In genomic region chr6:87478847-87479246, GRCm38 (mm10) we compare ENCODE assay signal across 27 mouse cellular contexts. TPM values are rescaled to one million over a fixed set of nuclear protein-coding genes. Genes with fewer than 3 reads are reported as not detected.
DNase-seq lines count a peak whose midpoint lies in the region; ATAC-seq and TF ChIP-seq lines count a peak whose summit lies in the region.
"Had no signal": no experiment of that assay in that cellular context is flagged by ENCODE, and none has a peak within 500 bp of the region (broad histone marks: within the 10 kb centered on the region; RNA-seq: fewer than 3 reads in every experiment).

No protein-coding gene starts in this region.

- TF ChIP-seq CTCF in forebrain, postnatal 0 days (IDR thresholded peaks at IDR 0.05; ENCODE audit: low read depth), result no peak

- H3K4me2 ChIP-seq in embryonic facial prominence, embryonic 14.5 days (ENCODE audit: low read depth, low read length), result no peak overlapping the region
- no peak overlapping the region for H3K4me2 ChIP-seq in forebrain, postnatal 0 days (ENCODE audit: low read depth)
- no peak overlapping the region for H3K4me2 ChIP-seq in forebrain, embryonic 13.5 days
- H3K4me2 ChIP-seq: embryonic facial prominence, embryonic 12.5 days; heart, embryonic 12.5 days; heart, embryonic 15.5 days; hindbrain, embryonic 13.5 days; intestine, embryonic 15.5 days had no signal

- WGBS in embryonic facial prominence, embryonic 14.5 days, result 39% methylated on average over 4 of the region's 4 CpGs
- 57% methylated on average over 4 of the region's 4 CpGs for WGBS in embryonic facial prominence, embryonic 10.5 days
- WGBS in forebrain, postnatal 0 days, result 45% methylated on average over 4 of the region's 4 CpGs
- WGBS in forebrain, embryonic 13.5 days, result 61% methylated on average over 4 of the region's 4 CpGs

- ATAC-seq in embryonic facial prominence, embryonic 14.5 days (ENCODE audit: low read depth), result 0 out of 2 replicates have a peak, but pooled peaks have one; percentile 53
- ATAC-seq in forebrain, postnatal 0 days, result peak; percentile 56; the same call in 1 of the 2 replicates
- no peak for ATAC-seq in forebrain, embryonic 13.5 days
- ATAC-seq: hindbrain, embryonic 16.5 days had no signal

- H3K9ac ChIP-seq in embryonic facial prominence, embryonic 14.5 days (ENCODE audit: low read depth, low read length), result no peak overlapping the region
- H3K9ac ChIP-seq in forebrain, postnatal 0 days, result no peak overlapping the region
- no peak overlapping the region for H3K9ac ChIP-seq in forebrain, embryonic 13.5 days
- H3K9ac ChIP-seq: embryonic facial prominence, embryonic 12.5 days; heart, embryonic 12.5 days; heart, embryonic 15.5 days; hindbrain, embryonic 13.5 days; intestine, embryonic 15.5 days had no signal

- no peak overlapping the region for H3K27ac ChIP-seq in embryonic facial prominence, embryonic 14.5 days (replicated peaks; ENCODE audit: low read depth, low read length)
- H3K27ac ChIP-seq in embryonic facial prominence, embryonic 10.5 days (replicated peaks), result no peak overlapping the region
- H3K27ac ChIP-seq in forebrain, postnatal 0 days (ENCODE audit: low read depth, low read length), result no peak overlapping the region
- H3K27ac ChIP-seq in forebrain, embryonic 13.5 days, result no peak overlapping the region
- H3K27ac ChIP-seq: embryonic facial prominence, embryonic 12.5 days; heart, embryonic 15.5 days; hindbrain, embryonic 10.5 days; hindbrain, embryonic 13.5 days; intestine, embryonic 15.5 days had no signal

- no peaks in the 10 kb centered on the region for H3K36me3 ChIP-seq in embryonic facial prominence, embryonic 14.5 days (ENCODE audit: control insufficient read depth, insufficient read depth, low read length)
- H3K36me3 ChIP-seq in embryonic facial prominence, embryonic 10.5 days (replicated peaks), result no peaks in the 10 kb centered on the region
- H3K36me3 ChIP-seq in forebrain, postnatal 0 days (ENCODE audit: insufficient read depth), result no peaks in the 10 kb centered on the region
- H3K36me3 ChIP-seq in forebrain, embryonic 13.5 days (ENCODE audit: poor library complexity, severe bottlenecking), result no peaks in the 10 kb centered on the region
- H3K36me3 ChIP-seq: embryonic facial prominence, embryonic 12.5 days; heart, embryonic 12.5 days; hindbrain, embryonic 10.5 days; hindbrain, embryonic 13.5 days; intestine, embryonic 15.5 days had no signal

- peak; percentile 50 for DNase-seq in embryonic facial prominence, embryonic 14.5 days (ENCODE audit: low spot score)
- DNase-seq in embryonic facial prominence, embryonic 10.5 days (ENCODE audit: low spot score), result no peak
- DNase-seq in forebrain, postnatal 0 days, result no peak
- peak; percentile 35 for DNase-seq in retina, postnatal 1 day
- DNase-seq in retina, embryonic 14.5 days (ENCODE audit: low spot score), result no peak
- DNase-seq: adrenal gland, adult 8-10 months; adrenal gland, postnatal 25 days; cerebellum, adult 18-20 months; cerebellum, adult 9-10 months; cerebellum, postnatal 14 days; gastrocnemius, postnatal 25 days; heart, adult 18-20 months; heart, postnatal 10 days; heart, postnatal 36 days had no signal

- no peaks in the 10 kb centered on the region for H3K4me1 ChIP-seq in embryonic facial prominence, embryonic 14.5 days (ENCODE audit: control insufficient read depth, insufficient read depth, low read length)
- H3K4me1 ChIP-seq in embryonic facial prominence, embryonic 10.5 days, result peaks cover 16% of the 10 kb centered on the region
- H3K4me1 ChIP-seq in forebrain, postnatal 0 days (ENCODE audit: insufficient read depth), result no peaks in the 10 kb centered on the region
- H3K4me1 ChIP-seq in forebrain, embryonic 13.5 days, result no peaks in the 10 kb centered on the region
- H3K4me1 ChIP-seq: heart, embryonic 15.5 days; intestine, embryonic 15.5 days had no signal

- H3K4me3 ChIP-seq in embryonic facial prominence, embryonic 14.5 days (ENCODE audit: low read depth, low read length), result no peak overlapping the region
- no peak overlapping the region for H3K4me3 ChIP-seq in embryonic facial prominence, embryonic 10.5 days
- no peak overlapping the region for H3K4me3 ChIP-seq in forebrain, postnatal 0 days (ENCODE audit: low read depth, low read length)
- no peak overlapping the region for H3K4me3 ChIP-seq in forebrain, embryonic 13.5 days
- H3K4me3 ChIP-seq: embryonic facial prominence, embryonic 12.5 days; erythroblast, embryonic 14.5 days; heart, embryonic 12.5 days; heart, embryonic 15.5 days; hindbrain, embryonic 10.5 days; hindbrain, embryonic 13.5 days; intestine, embryonic 15.5 days had no signal

- H3K9me3 ChIP-seq in embryonic facial prominence, embryonic 14.5 days (ENCODE audit: control insufficient read depth, low read length), result no peaks in the 10 kb centered on the region
- no peaks in the 10 kb centered on the region for H3K9me3 ChIP-seq in embryonic facial prominence, embryonic 10.5 days
- no peaks in the 10 kb centered on the region for H3K9me3 ChIP-seq in forebrain, postnatal 0 days (ENCODE audit: low read length)
- no peaks in the 10 kb centered on the region for H3K9me3 ChIP-seq in forebrain, embryonic 13.5 days (replicated peaks)
- H3K9me3 ChIP-seq: embryonic facial prominence, embryonic 12.5 days; heart, embryonic 12.5 days; heart, embryonic 15.5 days; hindbrain, embryonic 10.5 days; hindbrain, embryonic 13.5 days; intestine, embryonic 15.5 days had no signal

- no peaks in the 10 kb centered on the region for H3K27me3 ChIP-seq in embryonic facial prominence, embryonic 14.5 days (replicated peaks; ENCODE audit: control insufficient read depth, insufficient read depth, low read length)
- no peaks in the 10 kb centered on the region for H3K27me3 ChIP-seq in embryonic facial prominence, embryonic 10.5 days (replicated peaks; ENCODE audit: low read depth, poor library complexity, severe bottlenecking)
- no peaks in the 10 kb centered on the region for H3K27me3 ChIP-seq in forebrain, postnatal 0 days (ENCODE audit: insufficient read depth, low read length)
- no peaks in the 10 kb centered on the region for H3K27me3 ChIP-seq in forebrain, embryonic 13.5 days
- H3K27me3 ChIP-seq: embryonic facial prominence, embryonic 12.5 days; heart, embryonic 12.5 days; hindbrain, embryonic 13.5 days had no signal

RNA-seq across cellular contexts. Expression of gene Bmp10, which starts 50.1 kb away (rescaled TPM):
- polyA plus RNA-seq in embryonic facial prominence, embryonic 14.5 days (2014; fragmentation: Nextera tagmentation; extraction: Ambion mirVana), result not detected in 2 replicates
- polyA plus RNA-seq in embryonic facial prominence, embryonic 10.5 days (2016; fragmentation: Nextera tagmentation; extraction: Ambion mirVana), result not detected in 2 replicates
- total RNA-seq in forebrain, postnatal 0 days (2014; rRNA removed), result 0.08 TPM in 1 of 2 replicates, not detected in the other
- polyA plus RNA-seq in forebrain, postnatal 0 days (2015; fragmentation: Nextera tagmentation; extraction: Ambion mirVana), result not detected in 2 replicates
- polyA plus RNA-seq in forebrain, embryonic 13.5 days (2015; fragmentation: Nextera tagmentation; extraction: Ambion mirVana), result not detected in 2 replicates
- total RNA-seq: adrenal gland, adult 8-10 months; adrenal gland, postnatal 25 days; ES-E14; gastrocnemius, adult 8-10 months; gastrocnemius, postnatal 25 days had no signal
- polyA plus RNA-seq: activated CD4-positive, CD25-positive, alpha-beta regulatory T cell, adult 4 months; embryonic facial prominence, embryonic 12.5 days; erythroblast, embryonic 14.5 days; gonadal fat pad, adult 2 months; hindbrain, embryonic 10.5 days; hindbrain, embryonic 13.5 days; hindbrain, embryonic 16.5 days; intestine, embryonic 15.5 days had no signal

RNA-seq across cellular contexts. Expression of gene Arhgap25, which starts 54.2 kb away (rescaled TPM):
- 4.9 and 6.3 TPM in 2 replicates for polyA plus RNA-seq in embryonic facial prominence, embryonic 14.5 days (2014; fragmentation: Nextera tagmentation; extraction: Ambion mirVana)
- 3.2 and 3.4 TPM in 2 replicates for polyA plus RNA-seq in embryonic facial prominence, embryonic 10.5 days (2016; fragmentation: Nextera tagmentation; extraction: Ambion mirVana)
- total RNA-seq in forebrain, postnatal 0 days (2014; rRNA removed), result 2.7 and 3.3 TPM in 2 replicates
- polyA plus RNA-seq in forebrain, postnatal 0 days (2015; fragmentation: Nextera tagmentation; extraction: Ambion mirVana), result 1.6 and 2.2 TPM in 2 replicates
- 1.2 and 1.8 TPM in 2 replicates for polyA plus RNA-seq in forebrain, embryonic 13.5 days (2015; fragmentation: Nextera tagmentation; extraction: Ambion mirVana)
- polyA plus RNA-seq: erythroblast, embryonic 14.5 days had no signal

Comparison
In these comparisons a context has a peak if more than half of its experiments do, and no peak if none do; other contexts are left out.
1. DNase-seq: peak in embryonic facial prominence, embryonic 14.5 days (single experiment) and retina, postnatal 1 day (single experiment); none in embryonic facial prominence, embryonic 10.5 days (single experiment), forebrain, postnatal 0 days (single experiment) and retina, embryonic 14.5 days (single experiment).